Mouse (Mus musculus) heart, adult 9 months (tissue): ENCODE measurements around the gene Esrp2.

Source experiments
- DNase-seq, 2 experiments: peaks; one replicate each; pipeline ENCODE4 v3.0.0; 2022; ENCODE audit warnings: low spot score in 2 of 2

Esrp2 gene

DNA sequence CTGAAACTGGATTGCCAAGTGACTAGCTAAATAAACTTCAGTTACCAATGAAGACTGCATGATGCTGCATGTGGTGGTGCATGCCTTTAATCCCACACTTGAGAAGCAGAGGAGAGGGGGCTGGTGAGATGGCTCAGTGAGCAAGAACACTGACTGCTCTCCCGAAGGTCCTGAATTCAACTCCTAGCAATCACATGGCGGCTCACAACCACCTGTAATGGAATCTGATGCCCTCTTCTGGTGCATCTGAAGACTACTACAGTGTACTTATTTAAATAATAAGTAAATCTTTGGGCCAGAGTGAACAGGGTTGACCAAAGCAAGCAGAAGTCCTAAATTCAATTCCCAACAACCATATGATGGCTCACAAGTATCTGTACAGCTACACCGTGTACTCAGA, 13.3 kb downstream of the Esrp2 start:
- no peak for DNase-seq

DNA sequence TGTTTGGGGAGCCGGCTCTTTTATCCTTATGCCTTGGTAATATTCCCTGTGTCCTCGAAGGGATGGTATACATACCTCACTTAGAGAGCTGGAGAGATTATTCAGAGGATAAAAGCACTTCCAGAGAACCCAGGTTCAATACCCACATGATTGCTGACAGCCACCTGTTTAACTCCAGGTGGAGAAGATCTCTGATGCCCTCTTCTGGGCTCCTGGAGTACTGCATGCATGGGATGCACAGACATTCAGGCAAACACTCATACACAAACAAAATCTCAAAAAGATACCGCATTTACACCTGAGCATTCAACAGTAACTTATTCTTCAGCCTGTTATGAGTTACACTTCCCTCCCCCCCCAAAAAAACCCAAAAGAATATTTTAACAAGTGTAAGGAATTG, 20.9 kb downstream of the Esrp2 start:
- no peak for DNase-seq

DNA sequence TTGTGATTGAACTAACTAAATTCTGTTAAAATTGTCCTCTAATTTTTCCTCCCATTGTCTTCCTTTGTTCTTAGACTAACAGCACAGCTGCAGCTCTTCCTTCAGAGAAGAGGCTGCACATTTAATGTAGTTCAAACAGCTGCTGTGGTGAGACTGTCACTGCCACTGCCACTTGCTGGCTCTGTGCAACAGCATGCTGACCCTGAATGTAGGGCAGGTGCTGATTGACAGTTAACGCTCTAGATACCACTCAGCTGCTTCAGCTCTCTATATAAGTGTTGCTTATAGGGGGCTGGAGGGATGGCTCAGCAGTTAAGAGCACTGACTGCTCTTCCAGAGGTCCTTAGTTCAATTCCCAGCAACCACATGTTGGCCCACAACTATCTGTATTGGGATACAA, 24.3 kb downstream of the Esrp2 start:
- DNase-seq, result no peak

DNA sequence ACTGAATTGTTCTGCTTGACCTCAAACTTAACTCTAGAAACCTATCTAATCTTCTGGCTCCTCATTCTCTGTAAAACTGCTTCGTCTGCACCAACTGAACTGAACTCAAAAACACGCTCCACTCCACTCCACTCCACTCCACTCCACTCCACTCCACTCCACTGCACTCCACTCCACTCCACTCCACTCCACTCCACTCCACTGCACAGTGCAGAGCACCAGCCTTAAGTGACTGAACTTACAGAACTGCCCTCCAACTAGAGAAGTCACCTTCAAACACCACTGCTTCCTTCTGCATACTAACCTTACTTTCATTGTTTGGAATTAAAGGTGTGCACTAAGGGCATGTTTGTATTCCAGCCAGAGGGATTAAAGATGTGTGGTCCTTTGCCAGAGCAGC, 24.7 kb downstream of the Esrp2 start:
- no peak for DNase-seq

DNA sequence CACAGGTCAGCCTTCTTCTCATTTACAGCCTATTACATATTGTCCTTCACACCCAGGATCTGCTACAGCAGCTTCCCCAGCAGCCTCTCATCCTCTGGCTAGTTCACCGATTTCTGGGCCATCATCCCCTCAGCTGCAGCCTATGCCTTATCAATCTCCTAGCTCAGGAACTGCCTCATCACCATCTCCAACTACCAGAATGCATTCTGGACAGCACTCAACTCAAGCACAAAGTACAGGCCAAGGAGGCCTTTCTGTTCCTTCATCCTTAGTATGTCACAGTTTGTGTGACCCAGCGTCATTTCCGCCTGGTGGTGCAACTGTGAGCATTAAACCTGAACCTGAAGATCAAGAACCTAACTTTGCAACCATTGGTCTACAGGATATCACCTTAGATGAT, 28.0 kb downstream of the Esrp2 start:
- peak in 1 of 2 experiments; percentile 22 for DNase-seq

DNA sequence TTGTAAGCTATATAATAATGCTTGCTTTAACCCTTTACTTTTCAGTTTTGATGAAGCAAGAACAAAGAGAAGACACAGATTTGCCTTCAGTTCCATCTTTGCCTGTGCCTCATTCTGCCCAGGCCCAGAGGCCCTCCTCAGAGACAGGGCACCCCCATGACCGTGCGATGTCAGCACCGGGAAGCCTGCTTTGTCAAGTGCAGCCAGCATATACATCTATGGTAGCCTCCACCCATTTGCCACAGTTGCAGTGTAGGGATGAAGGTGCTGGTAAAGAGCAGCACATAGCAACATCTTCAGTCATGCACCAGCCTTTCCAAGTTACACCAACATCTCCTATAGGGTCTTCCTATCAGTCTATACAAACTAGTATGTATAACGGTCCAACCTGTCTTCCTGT, 28.7 kb downstream of the Esrp2 start:
- DNase-seq, result no peak

DNA sequence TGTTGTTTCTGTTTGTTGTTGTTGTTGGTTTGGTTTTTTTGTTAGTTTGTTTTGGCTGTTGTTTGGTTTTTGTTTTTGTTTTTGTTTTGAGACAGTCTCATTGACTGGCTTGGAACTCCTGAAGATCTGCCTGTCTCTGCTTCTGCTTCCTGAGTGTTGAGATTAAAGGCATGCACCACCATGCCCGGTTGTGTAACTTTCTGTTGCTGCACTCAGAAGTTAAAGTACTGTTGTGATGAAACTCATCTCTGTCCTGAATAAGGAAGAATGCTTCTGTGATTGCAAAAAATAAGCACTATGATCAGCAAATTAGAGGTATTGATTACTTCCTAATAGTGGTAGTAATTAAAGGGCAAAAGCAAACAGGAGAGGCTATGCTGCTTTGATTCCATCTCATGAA, 30.6 kb downstream of the Esrp2 start:
- no peak for DNase-seq

DNA sequence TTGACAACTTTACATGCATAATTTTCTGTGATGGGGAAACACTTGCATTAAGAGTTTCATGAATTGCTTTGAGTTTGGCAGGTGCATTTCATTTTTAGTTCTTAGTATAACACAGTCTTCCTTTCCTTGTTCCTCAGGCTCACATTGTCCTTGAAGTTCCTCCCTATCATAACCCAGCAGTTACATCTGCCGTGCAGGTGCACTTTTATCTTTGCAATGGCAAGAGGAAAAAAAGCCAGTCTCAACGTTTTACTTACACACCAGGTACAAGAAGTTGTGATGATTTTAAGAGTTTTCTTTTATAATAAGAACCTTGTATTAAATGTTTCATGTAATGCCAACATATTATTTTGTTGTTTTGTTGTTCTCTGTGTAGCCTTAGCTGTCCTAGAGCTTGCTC, 32.9 kb downstream of the Esrp2 start:
- DNase-seq, result no peak

DNA sequence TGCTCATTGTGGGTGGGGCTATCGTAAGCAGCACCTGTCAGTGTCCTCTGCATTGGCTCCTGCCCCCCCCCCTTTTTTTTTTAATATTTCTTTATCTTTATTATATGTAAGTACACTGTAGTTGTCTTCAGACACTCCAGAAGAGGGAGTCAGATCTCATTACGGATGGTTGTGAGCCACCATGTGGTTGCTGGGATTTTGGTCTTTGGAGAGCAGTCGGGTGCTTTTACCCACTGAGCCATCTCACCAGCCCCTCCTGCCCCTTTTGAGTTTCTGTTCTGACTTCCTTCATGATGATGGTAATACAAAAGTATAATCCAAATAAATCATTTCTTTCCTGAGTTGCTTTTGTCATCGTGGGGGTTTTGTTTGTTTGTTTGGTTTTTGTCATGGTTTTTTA, 34.5 kb downstream of the Esrp2 start:
- no peak for DNase-seq
